Mouse (Mus musculus) adrenal gland, adult 2 months (tissue): ENCODE results near the gene Btbd35f1. TPM values are rescaled to one million over a fixed set of nuclear protein-coding genes. Genes with fewer than 3 reads are reported as not detected.
"Not testable (repeated sequence)": the region's sequence is repeated elsewhere in the genome, so short reads cannot be mapped to it uniquely, and the experiment has no call there.

Source experiments
- DNase-seq: peaks from one replicate; pipeline ENCODE4 v3.0.0; 2021
- long read RNA-seq: library from polyadenylated mRNA; stranded (forward); transcript quantifications from one replicate; pipeline ENCODE4 v2.0.0, GENCODE M21; 2021
- polyA plus RNA-seq: library from polyadenylated mRNA; depleted of rRNA; stranded (reverse); fragments of >200 nt; gene quantifications from 2 replicates; pipeline ENCODE4 v1.2.3, GENCODE M21; 2012; rRNA removed
- total RNA-seq, 2 experiments: library from RNA; stranded (reverse); gene quantifications; 2 replicates each; pipeline ENCODE4 v1.2.3; 2021

The Btbd35f1 gene
- total RNA-seq (not detected), polyA plus RNA-seq (not detected in 2 replicates)
- long read RNA-seq, result 0 reads

GRCm38 (mm10) chrX:32559755-32560154 is at the start of gene Btbd35f1:
Btbd35f1 (plus strand) TSS chrX:32560055.
- not testable (repeated sequence) for DNase-seq

GRCm38 (mm10) chrX:32590878-32591542 is 31.2 kb downstream of the Btbd35f1 start:
- not testable (repeated sequence) for DNase-seq

GRCm38 (mm10) chrX:32601008-32601407 is 41.2 kb downstream of the Btbd35f1 start:
- not testable (repeated sequence) for DNase-seq

- DNase-seq, result not testable (repeated sequence)
These were observed 41.6 kb downstream of the Btbd35f1 start for GRCm38 (mm10) chrX:32601425-32601824.

Other genes with a start within 250 kb of the Btbd35f1 start
- not detected for gene Gm5926, start 90.7 kb downstream of the Btbd35f1 start, total RNA-seq
- gene Gm5926, start 90.7 kb downstream of the Btbd35f1 start, polyA plus RNA-seq, result not detected in 2 replicates
- not detected for gene Btbd35f21, start 166.1 kb downstream of the Btbd35f1 start, total RNA-seq
- gene Btbd35f21, start 166.1 kb downstream of the Btbd35f1 start, polyA plus RNA-seq, result not detected in 2 replicates